Mouse (Mus musculus) stomach, embryonic 14.5 days (tissue): ENCODE measurements around the gene Sidt2. TPM values are rescaled to one million over a fixed set of nuclear protein-coding genes. Genes with fewer than 3 reads are reported as not detected.

Source experiments
- microRNA-seq: library from miRNA; unstranded; fragments of <30 nt; microRNA quantifications from one replicate; pipeline ENCODE4, GENCODE M21; 2016
- polyA plus RNA-seq: library from polyadenylated mRNA; unstranded; fragments of >200 nt; fragmentation: Nextera tagmentation; extraction: Ambion mirVana; gene quantifications from 2 replicates; pipeline ENCODE4 v1.2.1, GENCODE M21; 2014

The Sidt2 gene
- polyA plus RNA-seq, 1 experiment from 2014 or later: 42.1 TPM

Small RNA genes lying within 50 kb of the gene (microRNA-seq; reads per million reads assigned to microRNA genes)
- not detected for gene Mir7087

Other genes starting within 250 kb of the Sidt2 start
- 24.4 and 34.6 TPM in 2 replicates for gene Cep164, start 126.6 kb downstream of the Sidt2 start, polyA plus RNA-seq
- gene Bace1, start 116.7 kb downstream of the Sidt2 start, polyA plus RNA-seq: 34.3 and 37.1 TPM in 2 replicates
- 13.5 and 17.5 TPM in 2 replicates for gene Pcsk7, start 48.8 kb downstream of the Sidt2 start, polyA plus RNA-seq
- 65.4 and 77.0 TPM in 2 replicates for gene Rnf214, start 48.3 kb downstream of the Sidt2 start, polyA plus RNA-seq
- 573 and 578 TPM in 2 replicates for gene Tagln, start 19.2 kb downstream of the Sidt2 start, polyA plus RNA-seq
- 177 and 180 TPM in 2 replicates for gene Pafah1b2, start 57.4 kb upstream of the Sidt2 start, polyA plus RNA-seq
- 8.7 and 9.6 TPM in 2 replicates for gene Sik3, start 57.6 kb upstream of the Sidt2 start, polyA plus RNA-seq